Mouse (Mus musculus) erythroblast, adult 5-6 weeks (primary cell): ENCODE measurements at regions not wholly inside any gene's neighbourhood (a gene's known extent, or its start where the extent isn't known, plus 50 kb on each side); places are given as distances from the start of the nearest gene placed in this dataset.
"Not testable (repeated sequence)": the region's sequence is repeated elsewhere in the genome, so short reads cannot be mapped to it uniquely, and the experiment has no call there.

Experiments
- ATAC-seq: replicated peaks from 2 replicates; pipeline ENCODE4 v1.8.0; 2016; ENCODE audit warnings: moderate number of reproducible peaks, mild to moderate bottlenecking, moderate TSS enrichment, inconsistent platforms; ENCODE audit not compliant: poor library complexity, low FRiP score, severe bottlenecking

DNA sequence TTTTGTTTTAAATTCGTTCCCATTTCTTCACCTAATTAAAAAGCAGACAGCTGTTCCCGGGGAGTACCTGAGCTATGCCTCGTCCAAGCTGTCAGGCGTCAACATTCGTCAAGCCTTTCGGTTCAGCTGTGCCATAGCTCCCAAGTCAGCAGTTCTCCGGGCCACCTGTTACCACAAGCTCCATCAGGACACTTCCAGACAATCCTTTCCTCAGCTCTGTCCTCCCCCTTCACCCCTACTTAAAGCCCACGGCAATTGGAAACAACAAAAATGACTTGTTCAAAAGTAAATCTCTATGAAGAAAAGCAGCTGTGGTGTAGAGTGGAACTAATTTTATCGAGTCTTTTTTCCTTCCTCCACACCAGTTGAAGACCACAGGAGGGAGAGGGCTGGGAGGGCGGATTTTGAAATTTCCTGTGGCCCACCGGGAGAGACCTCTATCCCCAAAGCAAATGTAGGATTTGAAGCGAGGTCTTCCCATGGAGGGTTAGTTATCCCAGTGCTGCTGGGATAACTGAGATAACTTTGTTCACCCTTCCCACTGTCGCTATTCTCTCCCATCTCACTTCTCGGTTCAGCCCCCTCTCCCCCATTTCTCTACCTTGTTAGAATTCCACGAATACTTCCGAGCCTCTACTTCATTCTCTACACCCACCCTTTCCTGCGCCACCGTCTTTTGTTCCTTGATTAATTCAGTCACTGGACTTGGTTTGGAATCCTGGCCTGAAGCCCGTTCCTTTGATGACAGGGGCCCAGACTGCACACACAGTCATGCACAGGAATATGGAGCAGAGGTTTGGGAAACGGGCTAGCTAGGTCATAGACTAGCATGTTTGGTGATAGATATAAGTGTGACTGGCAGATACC is 193.1 kb upstream of the Ccdc54 start:
- no peak for ATAC-seq

DNA sequence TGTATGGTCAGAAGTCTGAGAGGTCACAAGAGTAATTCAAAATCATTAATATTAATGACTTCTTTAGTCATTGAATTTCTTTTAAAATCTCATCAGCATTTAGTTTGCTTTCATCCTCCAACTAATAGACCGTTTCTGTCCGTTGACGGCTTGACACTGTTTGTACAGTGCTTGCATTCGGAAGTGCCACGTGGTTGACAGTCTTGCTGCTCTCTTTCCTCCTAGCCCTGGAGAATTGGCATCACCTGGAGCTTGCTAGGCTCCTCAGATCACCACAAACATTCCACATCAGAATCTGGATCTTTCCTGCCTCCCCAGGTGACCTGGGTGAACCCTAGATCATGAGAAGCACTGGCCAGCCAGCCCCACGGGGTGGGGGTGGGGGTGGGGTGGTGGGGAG is 192.3 kb upstream of the Ccdc54 start:
- no peak for ATAC-seq

DNA sequence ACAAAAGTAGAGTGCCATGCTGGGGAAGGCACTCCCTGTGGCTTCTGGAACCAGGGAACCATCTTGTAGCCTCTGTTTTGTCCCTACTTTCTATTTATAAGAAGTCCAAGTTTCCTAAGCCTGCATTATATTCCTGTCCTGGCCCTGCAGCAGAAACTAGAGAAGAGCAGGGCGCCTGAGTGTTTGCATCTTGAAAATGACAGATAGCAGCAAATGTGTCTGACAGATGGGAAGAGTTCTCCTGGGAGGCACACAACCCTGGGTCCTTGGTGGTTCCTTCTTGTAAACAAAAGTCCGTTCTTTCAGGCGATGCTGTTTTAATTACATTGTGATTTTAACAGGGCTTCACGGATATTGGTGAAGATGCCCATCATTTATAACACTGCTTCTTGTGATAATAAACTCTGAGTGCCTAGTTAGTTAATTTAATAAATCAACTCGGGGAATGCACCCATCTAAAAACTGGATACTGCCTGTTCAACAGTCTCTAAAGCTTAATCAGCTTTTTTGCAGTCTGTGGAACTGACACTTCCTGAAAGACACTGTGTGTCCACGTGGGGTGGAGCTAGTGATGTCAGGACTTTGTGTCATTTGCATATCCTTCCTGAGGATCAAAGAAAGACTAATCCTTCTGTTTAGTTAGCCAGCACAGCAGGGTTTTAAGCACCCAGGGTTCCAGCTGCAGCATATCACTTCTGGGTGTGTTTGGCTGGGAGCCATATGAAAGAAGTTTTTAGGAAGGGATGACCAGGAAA is 188.3 kb upstream of the Ccdc54 start:
- no peak for ATAC-seq

DNA sequence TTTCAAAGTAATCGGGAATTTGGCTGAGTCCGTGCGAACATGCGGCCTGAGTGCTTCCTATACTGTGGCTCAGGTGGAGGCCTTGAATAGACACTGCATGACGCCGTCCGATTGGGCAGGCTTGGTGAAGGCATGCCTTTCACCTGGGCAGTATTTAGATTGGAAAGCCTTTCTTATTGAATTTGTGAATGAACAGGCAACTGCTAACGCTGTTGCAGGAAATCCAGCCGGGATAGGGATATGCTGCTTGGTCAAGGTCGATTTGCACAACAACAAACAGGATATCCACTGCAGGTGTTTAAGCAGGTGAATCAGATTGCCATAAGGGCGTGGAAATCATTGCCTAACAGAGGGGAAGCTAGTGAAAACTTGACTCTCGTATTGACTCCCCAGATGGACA is 183.7 kb upstream of the Ccdc54 start:
- ATAC-seq = not testable (repeated sequence)

DNA sequence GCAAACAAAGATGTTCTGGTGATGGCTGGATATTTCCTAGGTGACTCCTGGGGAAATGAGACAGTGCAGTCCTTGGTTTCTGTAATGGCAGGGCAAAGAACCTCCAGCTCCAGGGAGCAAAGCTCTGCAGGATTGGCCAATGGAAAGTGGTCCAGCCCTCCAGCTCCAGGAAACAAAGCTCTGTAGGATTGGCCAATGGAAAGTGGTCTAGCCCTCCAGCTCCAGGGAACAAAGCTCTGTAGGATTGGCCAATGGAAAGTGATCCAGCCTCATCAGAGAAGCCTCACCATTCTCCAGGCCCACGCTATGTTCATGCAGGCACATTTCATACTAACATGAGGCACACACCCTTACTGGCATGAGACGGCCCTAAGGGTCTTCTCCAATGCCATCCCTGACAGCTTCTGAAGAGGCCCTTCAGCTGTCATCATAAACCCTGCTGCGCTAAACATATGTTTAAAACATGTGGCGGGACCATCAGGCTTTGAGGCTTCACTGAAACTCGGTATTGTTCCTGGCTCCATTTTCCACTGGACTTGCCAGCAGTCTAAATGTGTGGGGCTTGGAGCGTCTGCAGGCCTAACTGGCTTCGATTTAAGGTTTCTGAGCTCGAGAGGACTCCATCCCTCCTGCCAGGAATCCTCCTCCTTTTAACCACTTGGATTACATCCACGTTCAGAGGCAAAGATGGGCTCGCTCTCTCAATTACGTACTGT is 175.3 kb upstream of the Ccdc54 start:
- ATAC-seq = no peak

DNA sequence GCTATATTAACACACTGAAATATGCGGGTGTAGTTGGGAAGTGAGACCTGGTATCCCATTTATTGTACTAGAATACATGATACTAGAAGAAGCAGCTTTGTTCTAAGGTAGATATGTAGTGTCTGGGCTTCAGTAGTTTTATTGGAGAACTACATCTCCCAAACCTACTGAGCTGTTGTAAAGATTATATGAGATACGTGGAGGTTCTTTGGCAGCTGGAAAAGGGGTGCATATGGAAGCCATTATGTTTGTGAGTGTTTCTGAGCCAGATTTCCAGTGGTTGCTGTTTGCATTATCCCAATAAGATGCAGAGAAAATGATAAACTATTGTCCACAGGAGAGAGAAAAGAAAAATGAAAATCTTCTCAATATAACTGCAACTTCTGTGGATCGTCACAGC is 171.1 kb upstream of the Ccdc54 start:
- no peak for ATAC-seq

DNA sequence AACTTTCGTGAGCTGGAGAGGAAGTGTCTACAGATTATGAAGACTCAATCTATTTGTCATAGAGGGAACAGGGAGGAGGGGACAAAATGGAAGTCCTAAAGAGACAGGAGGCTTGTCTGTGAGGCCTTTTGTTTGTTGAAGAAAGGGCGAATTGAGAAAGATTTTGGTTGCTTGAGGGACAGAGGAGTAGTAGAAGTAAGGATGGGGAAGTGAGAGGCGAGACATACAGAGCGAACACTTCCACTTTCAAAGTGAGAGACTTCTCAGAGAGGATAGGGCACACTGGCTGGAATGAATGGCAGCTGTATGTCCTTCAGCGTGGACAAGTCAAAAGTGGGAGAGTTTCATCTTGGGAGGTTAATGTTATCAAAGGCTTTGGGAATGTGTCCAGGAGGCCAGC is 169.0 kb upstream of the Ccdc54 start:
- ATAC-seq = no peak

DNA sequence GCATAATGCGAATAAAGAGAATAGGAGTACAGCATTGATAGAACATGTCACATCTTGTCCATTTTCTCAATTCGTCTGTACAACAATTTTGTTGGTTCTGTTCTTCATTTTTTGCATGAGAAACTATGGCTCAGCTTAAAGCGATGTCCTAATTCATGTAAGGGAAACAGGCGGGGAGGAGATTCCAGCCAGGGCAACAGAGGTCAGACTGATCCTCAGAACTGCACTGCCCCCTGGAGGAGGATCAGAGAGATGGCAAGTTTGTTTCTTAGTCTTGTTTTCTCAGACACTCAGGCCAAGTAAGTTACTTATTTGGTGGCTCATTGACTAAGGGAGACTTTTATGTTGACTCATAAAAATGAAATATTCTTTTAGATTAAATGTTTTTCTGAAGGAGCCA is 165.7 kb upstream of the Ccdc54 start:
- ATAC-seq = no peak

DNA sequence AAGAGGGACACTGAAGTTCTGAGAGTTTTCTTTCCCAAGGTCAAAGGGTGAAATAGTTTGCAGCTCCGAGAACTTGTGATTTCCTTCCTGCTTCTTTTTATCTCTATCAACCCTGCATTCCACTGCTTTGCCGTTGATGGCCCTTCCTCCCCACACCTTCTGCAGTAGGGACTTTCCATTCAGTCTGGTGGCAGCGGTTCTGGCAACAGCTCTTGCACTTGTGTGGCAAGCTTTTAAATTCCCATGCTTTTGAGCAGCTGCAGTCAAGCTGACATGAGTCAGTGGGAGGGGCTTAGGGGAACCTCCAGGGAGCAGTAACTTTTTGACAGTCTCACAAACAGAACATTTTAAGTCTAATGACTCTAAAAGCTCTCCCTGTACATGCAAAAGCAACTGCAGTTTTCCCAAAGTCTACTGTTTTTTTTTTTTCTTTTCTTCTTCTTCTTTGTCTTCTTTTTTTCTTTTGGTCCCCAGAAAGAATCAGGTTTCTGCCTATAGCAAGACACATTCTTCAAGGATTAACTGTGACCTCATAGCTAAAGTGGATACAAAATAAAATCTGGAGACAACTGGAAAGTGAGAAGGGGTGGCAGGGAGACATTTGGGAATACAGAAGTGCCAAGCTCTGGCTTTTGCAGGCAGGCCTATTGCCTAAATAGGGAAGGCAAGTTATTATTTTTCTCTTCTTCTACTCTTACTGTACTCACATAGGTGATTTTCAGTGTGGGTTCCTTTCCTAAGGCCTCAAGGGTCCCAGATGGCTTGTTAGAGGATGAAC is 162.8 kb upstream of the Ccdc54 start:
- ATAC-seq = no peak

DNA sequence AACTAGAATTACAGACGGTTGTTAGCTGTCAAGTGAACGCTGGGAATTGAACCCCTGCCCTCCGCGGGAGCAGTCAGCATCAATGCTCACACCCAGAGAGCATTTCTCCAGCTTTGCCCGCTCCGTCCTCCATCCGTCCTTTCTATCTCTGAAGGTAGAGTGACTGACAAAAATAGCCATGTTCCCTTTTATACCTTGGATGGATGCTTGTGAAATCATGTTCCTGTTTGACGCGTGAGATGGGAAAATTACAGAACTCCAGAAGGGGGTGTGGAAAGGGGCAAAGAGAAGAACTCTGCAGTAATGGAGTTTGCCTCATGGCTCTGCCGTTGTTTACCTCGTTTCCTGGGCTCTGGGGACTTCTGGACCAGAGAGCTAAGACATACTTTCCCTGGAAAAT is 162.1 kb upstream of the Ccdc54 start:
- ATAC-seq = no peak

DNA sequence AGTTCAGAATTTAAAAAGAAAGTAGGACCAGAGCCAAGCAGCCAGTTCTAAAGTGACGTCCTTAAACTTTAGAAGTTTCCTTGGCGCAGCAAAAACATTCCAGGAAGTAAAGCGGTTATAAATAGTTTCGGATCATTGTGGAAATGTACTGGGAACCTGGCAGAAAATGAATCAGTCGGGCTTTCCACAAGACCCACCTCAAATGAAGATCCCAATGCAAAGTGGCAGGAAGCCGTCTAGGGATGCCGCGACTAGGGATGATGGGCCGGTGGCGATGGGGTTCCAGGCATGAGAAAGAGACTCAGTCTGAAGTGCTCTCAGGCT is 161.3 kb upstream of the Ccdc54 start:
- ATAC-seq = no peak

DNA sequence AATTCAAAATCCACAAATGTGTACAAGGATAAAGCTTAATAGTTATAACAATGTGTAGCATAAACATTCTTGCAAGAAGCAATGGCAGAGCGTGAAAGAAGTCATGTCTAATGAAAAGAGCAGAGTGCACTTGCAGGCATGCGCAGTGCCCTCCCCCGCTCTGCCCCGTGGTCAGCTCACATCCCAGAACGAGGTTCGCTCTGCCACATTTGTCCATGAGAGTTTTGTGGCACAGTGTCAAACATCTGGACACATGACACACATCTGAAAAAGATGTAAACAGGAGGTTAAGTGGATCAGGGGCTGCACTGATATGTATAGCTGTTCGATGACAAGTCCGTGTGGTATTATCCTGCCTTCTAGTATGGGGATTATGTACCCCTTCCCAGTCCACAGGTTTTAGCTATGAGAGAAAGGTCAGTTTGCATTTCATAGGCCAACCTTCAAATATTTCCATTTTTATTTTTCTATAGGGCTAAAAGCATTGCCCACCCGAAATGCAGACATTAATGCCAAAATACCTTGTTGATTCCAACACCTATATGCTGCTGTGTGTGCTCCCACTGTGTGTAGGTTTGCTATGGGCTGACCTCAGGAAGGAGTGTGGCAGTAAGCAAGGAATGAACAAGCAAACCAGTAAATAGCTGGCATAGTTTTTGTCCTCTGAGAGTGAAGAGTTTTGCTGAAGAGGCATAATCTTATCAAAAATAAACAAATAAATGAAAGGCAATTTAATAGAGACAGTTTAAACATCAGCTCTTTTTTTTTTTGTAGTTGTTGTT is 160.7 kb upstream of the Ccdc54 start:
- ATAC-seq = no peak

DNA sequence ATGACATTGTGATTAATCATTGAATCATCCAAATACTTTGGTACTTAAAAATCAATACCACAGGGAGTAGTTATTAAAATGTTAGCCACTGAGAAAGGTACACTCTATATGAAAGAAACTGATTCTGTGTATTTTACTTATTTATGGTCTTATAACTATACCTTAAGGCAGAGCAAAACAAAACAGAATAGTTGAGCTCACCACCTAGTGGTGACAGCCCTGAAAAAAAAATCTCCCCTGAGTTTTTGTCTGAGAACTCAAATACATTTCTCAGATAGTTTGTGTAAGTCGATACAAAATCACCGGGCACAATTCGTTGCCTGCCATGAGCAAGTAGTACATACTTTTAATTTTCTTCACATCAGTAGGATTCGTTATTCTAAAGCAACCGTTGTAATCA is 156.7 kb upstream of the Ccdc54 start:
- no peak for ATAC-seq

DNA sequence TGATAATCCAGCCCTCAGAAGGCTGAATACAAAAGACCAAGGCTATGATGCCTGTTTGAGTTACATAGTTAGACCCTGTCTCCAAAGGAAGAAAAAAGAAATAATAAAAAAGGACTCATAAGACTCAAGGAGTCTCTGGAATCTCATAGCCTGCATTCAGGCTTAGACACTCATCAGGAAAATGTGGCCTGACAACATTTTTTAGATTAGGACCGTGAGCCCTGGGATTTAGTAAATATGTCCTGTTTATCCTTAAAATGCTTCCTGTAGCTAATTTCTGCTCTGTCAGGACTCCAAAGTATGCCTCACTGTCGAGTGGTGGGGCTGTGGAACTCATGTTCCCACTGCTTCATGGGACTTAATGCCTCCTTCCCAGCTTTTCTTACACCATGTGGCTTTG is 154.8 kb upstream of the Ccdc54 start:
- ATAC-seq = no peak

DNA sequence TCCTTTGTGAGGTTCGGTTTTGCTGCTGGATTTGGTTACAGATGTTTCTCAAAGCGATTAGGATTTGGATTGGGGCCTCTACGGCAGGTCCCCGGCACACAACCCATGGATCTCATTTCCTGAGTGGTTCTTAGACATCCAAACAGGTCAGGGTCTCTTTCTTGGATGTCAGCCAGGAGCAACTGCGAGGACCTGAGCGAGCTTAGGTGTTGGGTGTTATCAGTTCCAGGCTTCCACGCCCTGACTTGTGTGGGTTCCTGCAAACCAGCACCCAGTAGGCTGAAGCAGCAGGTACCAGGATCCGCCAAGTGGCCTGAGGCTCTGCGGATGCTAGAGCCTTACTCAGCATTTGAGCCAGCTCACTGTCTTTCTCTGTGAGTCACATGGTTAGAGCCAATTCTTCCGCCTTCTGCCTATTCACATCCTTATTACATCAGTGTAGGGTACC is 146.5 kb upstream of the Ccdc54 start:
- no peak for ATAC-seq

DNA sequence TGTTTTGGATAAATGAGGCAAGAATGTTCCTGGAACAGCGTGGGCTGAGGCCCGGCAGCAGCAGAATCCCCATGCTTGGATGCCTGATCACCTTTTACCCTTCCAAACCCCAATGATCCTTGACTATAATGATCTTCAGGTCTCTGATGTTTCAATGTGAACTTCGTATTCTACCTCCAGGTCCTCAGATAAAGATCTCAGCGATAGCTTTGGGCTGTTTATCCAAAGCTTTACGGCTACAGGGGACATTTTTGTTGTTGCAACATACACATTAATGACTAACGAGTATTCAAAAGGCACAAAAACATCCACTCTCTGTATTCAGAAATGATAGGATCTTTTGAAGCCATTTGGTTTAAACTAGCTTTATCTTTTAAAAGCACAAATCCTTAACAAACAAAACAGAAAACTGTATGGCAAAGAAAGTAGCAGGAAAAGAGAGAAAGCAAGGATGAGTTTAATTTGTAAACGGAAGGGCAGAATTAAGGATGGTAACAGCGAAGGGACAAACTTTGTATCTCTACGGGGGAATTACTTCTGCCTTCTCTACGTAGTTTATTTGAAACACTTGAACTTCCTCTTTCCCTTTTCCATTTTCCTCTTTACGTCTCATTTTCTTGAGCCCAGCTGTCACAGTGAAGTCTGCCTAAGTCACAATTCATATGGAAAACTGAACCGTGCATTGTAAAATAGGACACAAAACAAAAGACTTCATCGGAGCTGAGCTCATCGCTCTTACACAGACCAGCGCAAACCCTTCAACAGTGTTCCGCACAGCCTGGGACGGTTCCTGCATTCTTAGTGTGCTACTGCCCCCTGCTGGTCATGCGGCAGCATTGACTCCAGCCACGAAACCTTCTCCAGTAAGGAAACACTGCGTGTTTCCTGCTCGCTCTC is 145.4 kb upstream of the Ccdc54 start:
- peak; percentile 75 for ATAC-seq

DNA sequence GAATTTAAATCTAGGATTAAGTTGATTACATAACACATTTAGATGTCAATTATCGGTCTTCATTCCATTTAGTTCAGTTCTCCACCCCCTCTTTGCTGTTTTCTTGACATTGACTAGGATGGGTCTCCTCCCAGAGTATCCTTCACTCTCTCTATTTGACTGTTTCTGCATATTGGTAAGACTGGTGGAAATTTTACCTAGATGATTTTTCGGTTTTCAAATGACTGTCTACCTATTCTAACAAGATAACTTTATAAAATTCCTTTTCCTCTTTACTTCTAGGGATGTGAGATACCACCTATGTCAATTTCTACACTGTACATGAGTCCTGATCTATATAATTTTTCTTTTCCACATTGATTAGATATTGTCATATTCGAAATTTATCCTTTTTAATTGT is 142.4 kb upstream of the Ccdc54 start:
- no peak for ATAC-seq
